Mouse (Mus musculus): ENCODE data around the gene Ttc39b. TPM values are rescaled to one million over a fixed set of nuclear protein-coding genes. Genes with fewer than 3 reads are reported as not detected.

Ttc39b gene
- polyA plus RNA-seq, 1 experiment from 2014 or later = 5.6 TPM

- ATAC-seq (ENCODE audit: insufficient number of reproducible peaks, low FRiP score, low TSS enrichment, low read depth) = no peak
- no peak overlapping the region for H3K9ac ChIP-seq
- WGBS = 11% methylated on average over 8 of the region's 8 CpGs
Measured at GRCm38 (mm10) chr4:83199391-83199790, 124.7 kb downstream of the Ttc39b start.

GRCm38 (mm10) chr4:83198123-83198522 lies 125.9 kb downstream of the Ttc39b start:
- no peaks in the 10 kb centered on the region for H3K4me1 ChIP-seq
- H3K9ac ChIP-seq = no peak overlapping the region
- H3K36me3 ChIP-seq = no peaks in the 10 kb centered on the region
- no peak for ATAC-seq (ENCODE audit: insufficient number of reproducible peaks, low FRiP score, low TSS enrichment, low read depth)
- no peaks in the 10 kb centered on the region for H3K27me3 ChIP-seq
- 86% methylated on average over 3 of the region's 3 CpGs for WGBS
- H3K27ac ChIP-seq = no peak overlapping the region
- no peak overlapping the region for H3K4me3 ChIP-seq
- H3K9me3 ChIP-seq = no peaks in the 10 kb centered on the region
- no peak overlapping the region for H3K4me2 ChIP-seq

More at GRCm38 (mm10) chr4:83199391-83199790, 124.7 kb downstream of the Ttc39b start:
- H3K27me3 ChIP-seq = no peaks in the 10 kb centered on the region
- no peak overlapping the region for H3K4me3 ChIP-seq
- no peaks in the 10 kb centered on the region for H3K9me3 ChIP-seq
- H3K4me2 ChIP-seq = no peak overlapping the region
- no peaks in the 10 kb centered on the region for H3K4me1 ChIP-seq
- no peaks in the 10 kb centered on the region for H3K36me3 ChIP-seq
- H3K27ac ChIP-seq = no peak overlapping the region

GRCm38 (mm10) chr4:83189736-83190135 lies 134.3 kb downstream of the Ttc39b start:
- Histone ChIP-seq H3K4me1 (no peaks in the 10 kb centered on the region), H3K9me3 (no peaks in the 10 kb centered on the region), H3K27me3 (no peaks in the 10 kb centered on the region), H3K36me3 (no peaks in the 10 kb centered on the region), H3K9ac (no peak overlapping the region), H3K4me2 (no peak overlapping the region), H3K27ac (no peak overlapping the region), H3K4me3 (no peak overlapping the region)
- ATAC-seq (ENCODE audit: insufficient number of reproducible peaks, low FRiP score, low TSS enrichment, low read depth) = no peak
- 82% methylated on average over 2 of the region's 2 CpGs for WGBS

GRCm38 (mm10) chr4:83187324-83187723 lies 136.7 kb downstream of the Ttc39b start:
- H3K9ac ChIP-seq = no peak overlapping the region
- H3K4me3 ChIP-seq = no peak overlapping the region
- H3K27me3 ChIP-seq = no peaks in the 10 kb centered on the region
- H3K27ac ChIP-seq = no peak overlapping the region
- no peak for ATAC-seq (ENCODE audit: insufficient number of reproducible peaks, low FRiP score, low TSS enrichment, low read depth)
- peaks cover 5% of the 10 kb centered on the region; the same call in 1 of the 2 replicates for H3K4me1 ChIP-seq
- H3K36me3 ChIP-seq = no peaks in the 10 kb centered on the region
- H3K9me3 ChIP-seq = no peaks in the 10 kb centered on the region
- no peak overlapping the region for H3K4me2 ChIP-seq
- WGBS = 54% methylated on average over 1 of the region's 1 CpGs

GRCm38 (mm10) chr4:83186448-83186847 lies 137.6 kb downstream of the Ttc39b start:
- Histone ChIP-seq H3K27ac (no peak overlapping the region), H3K4me3 (no peak overlapping the region), H3K4me1 (peaks cover 7% of the 10 kb centered on the region; the same call in 1 of the 2 replicates), H3K27me3 (no peaks in the 10 kb centered on the region), H3K36me3 (no peaks in the 10 kb centered on the region), H3K9me3 (no peaks in the 10 kb centered on the region), H3K4me2 (no peak overlapping the region), H3K9ac (no peak overlapping the region)
- no peak for ATAC-seq (ENCODE audit: insufficient number of reproducible peaks, low FRiP score, low TSS enrichment, low read depth)
- WGBS = 47% methylated on average over 6 of the region's 6 CpGs

- no peaks in the 10 kb centered on the region for H3K27me3 ChIP-seq
- 25% methylated on average over 9 of the region's 9 CpGs for WGBS
- H3K27ac ChIP-seq = no peak overlapping the region
- peaks cover 7% of the 10 kb centered on the region; the same call in 1 of the 2 replicates for H3K4me1 ChIP-seq
- no peaks in the 10 kb centered on the region for H3K9me3 ChIP-seq
- ATAC-seq (ENCODE audit: insufficient number of reproducible peaks, low FRiP score, low TSS enrichment, low read depth) = no peak; the same call in 1 of the 2 replicates
- no peak overlapping the region for H3K4me2 ChIP-seq
- no peaks in the 10 kb centered on the region for H3K36me3 ChIP-seq
- no peak overlapping the region for H3K4me3 ChIP-seq
- no peak overlapping the region for H3K9ac ChIP-seq
Measured at GRCm38 (mm10) chr4:83183288-83183930, 140.6 kb downstream of the Ttc39b start.

- H3K9me3 ChIP-seq = no peaks in the 10 kb centered on the region
- 47% methylated on average over 8 of the region's 8 CpGs for WGBS
- peaks cover 7% of the 10 kb centered on the region; the same call in 1 of the 2 replicates for H3K4me1 ChIP-seq
- no peak for ATAC-seq (ENCODE audit: insufficient number of reproducible peaks, low FRiP score, low TSS enrichment, low read depth)
- no peak overlapping the region for H3K4me3 ChIP-seq
- no peak overlapping the region for H3K4me2 ChIP-seq
- H3K27ac ChIP-seq = no peak overlapping the region
- H3K27me3 ChIP-seq = no peaks in the 10 kb centered on the region
- no peak overlapping the region for H3K9ac ChIP-seq
- H3K36me3 ChIP-seq = no peaks in the 10 kb centered on the region
Measured at GRCm38 (mm10) chr4:83182178-83183068, 141.6 kb downstream of the Ttc39b start.

- 0 out of 2 replicates have a peak, but pooled peaks cover 3% of the 10 kb centered on the region for H3K4me1 ChIP-seq
- H3K27me3 ChIP-seq = no peaks in the 10 kb centered on the region
- H3K4me2 ChIP-seq = no peak overlapping the region
- no peaks in the 10 kb centered on the region for H3K9me3 ChIP-seq
- H3K36me3 ChIP-seq = no peaks in the 10 kb centered on the region
- WGBS = 91% methylated on average over 2 of the region's 2 CpGs
- H3K9ac ChIP-seq = no peak overlapping the region
- no peak overlapping the region for H3K27ac ChIP-seq
- ATAC-seq (ENCODE audit: insufficient number of reproducible peaks, low FRiP score, low TSS enrichment, low read depth) = no peak
- no peak overlapping the region for H3K4me3 ChIP-seq
Measured at GRCm38 (mm10) chr4:83177471-83177870, 146.6 kb downstream of the Ttc39b start.

- H3K4me2 ChIP-seq = no peak overlapping the region
- WGBS = 81% methylated on average over 8 of the region's 8 CpGs
- H3K9me3 ChIP-seq = no peaks in the 10 kb centered on the region
- H3K27ac ChIP-seq = no peak overlapping the region
- H3K9ac ChIP-seq = no peak overlapping the region
- H3K4me3 ChIP-seq = no peak overlapping the region
- H3K27me3 ChIP-seq = no peaks in the 10 kb centered on the region
- no peak for ATAC-seq (ENCODE audit: insufficient number of reproducible peaks, low FRiP score, low TSS enrichment, low read depth)
- H3K4me1 ChIP-seq = no peaks in the 10 kb centered on the region
- no peaks in the 10 kb centered on the region for H3K36me3 ChIP-seq
Measured at GRCm38 (mm10) chr4:83174946-83175345, 149.1 kb downstream of the Ttc39b start.

- Histone ChIP-seq H3K27ac (no peak overlapping the region), H3K9me3 (no peaks in the 10 kb centered on the region), H3K36me3 (no peaks in the 10 kb centered on the region), H3K27me3 (no peaks in the 10 kb centered on the region), H3K4me3 (no peak overlapping the region), H3K9ac (no peak overlapping the region), H3K4me2 (no peak overlapping the region), H3K4me1 (no peaks in the 10 kb centered on the region)
- 31% methylated on average over 3 of the region's 3 CpGs for WGBS
- peak; percentile 67; the same call in 1 of the 2 replicates for ATAC-seq (ENCODE audit: insufficient number of reproducible peaks, low FRiP score, low TSS enrichment, low read depth)
Measured at GRCm38 (mm10) chr4:83172278-83172677, 151.8 kb downstream of the Ttc39b start.

- 67% methylated on average over 9 of the region's 9 CpGs for WGBS
- Histone ChIP-seq H3K4me1 (no peaks in the 10 kb centered on the region), H3K36me3 (no peaks in the 10 kb centered on the region), H3K9ac (no peak overlapping the region), H3K4me3 (no peak overlapping the region), H3K27me3 (no peaks in the 10 kb centered on the region), H3K27ac (no peak overlapping the region), H3K4me2 (no peak overlapping the region), H3K9me3 (no peaks in the 10 kb centered on the region)
- no peak for ATAC-seq (ENCODE audit: insufficient number of reproducible peaks, low FRiP score, low TSS enrichment, low read depth)
Measured at GRCm38 (mm10) chr4:83170741-83171140, 153.3 kb downstream of the Ttc39b start.

Measured in limb, embryonic 15.5 days (tissue).